Mouse (Mus musculus): ENCODE results near the gene Ssx2ip. TPM values are rescaled to one million over a fixed set of nuclear protein-coding genes. Genes with fewer than 3 reads are reported as not detected.

The Ssx2ip gene
- polyA plus RNA-seq (2012; rRNA removed), result 17.2 and 22.1 TPM in 2 replicates

DNA sequence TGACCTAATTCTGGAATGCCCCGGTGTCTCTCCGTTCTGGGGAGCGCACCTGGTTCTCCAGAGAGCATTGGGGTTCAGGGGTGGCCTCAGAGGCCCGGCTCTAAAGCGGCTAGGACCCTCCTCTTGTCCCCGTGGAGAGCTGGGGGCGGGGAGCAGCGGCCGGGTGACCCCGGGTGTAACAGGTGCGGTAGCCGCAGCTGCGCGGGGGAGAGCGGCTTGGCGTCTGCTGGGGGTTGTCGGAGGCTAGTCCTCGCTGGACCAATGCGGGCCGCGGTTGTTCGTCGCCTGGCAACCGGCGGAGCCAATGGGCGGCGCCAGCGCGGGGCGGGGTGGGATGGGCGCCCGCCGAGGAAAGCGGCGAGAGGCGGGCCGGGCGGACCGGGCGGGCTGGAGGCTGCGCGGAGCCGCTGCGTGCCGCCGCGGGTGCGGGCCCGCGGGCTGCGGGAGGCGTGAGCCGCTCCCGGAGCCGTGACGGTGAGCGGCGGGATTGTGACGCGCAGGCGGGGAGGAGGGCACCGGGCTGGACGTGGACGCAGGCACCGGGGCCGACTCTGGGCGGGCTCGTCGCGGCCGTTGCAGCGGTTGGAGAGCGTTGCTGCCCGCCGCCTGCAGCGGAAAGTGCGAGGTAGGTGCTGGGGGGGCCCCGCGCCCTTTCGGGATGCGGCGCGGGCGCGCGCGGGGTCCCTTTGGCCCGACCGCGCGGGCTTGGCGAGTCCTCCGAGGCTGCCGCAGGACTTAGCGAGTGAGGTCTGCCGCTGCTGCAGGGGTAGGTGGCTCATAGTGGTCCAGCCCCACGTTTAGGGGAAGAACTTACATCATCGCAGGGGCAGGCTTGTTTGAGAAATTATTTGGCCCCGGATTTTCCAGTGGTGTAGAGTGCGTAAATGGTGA, at the start of gene Ssx2ip:
Gene Ssx2ip (plus strand): TSS at position 332 of the 891 bp plus-strand sequence.

GRCm38 (mm10) chr3:146449745-146450250, 45.4 kb downstream of the Ssx2ip start, which contains the start of gene Ctbs:
Ctbs (plus strand) TSS chr3:146449795.

Other genes starting within 250 kb of the Ssx2ip start
- 0.32 and 1.4 TPM in 2 replicates for gene Lpar3, start 183.7 kb upstream of the Ssx2ip start, polyA plus RNA-seq (2012; rRNA removed)
- 2.1 and 4.1 TPM in 2 replicates for gene Ctbs, start 45.2 kb downstream of the Ssx2ip start, polyA plus RNA-seq (2012; rRNA removed)
- 9.0 and 11.3 TPM in 2 replicates for gene Spata1, start 95.1 kb downstream of the Ssx2ip start, polyA plus RNA-seq (2012; rRNA removed)
- gene Gng5, start 95.2 kb downstream of the Ssx2ip start, polyA plus RNA-seq (2012; rRNA removed), result 203 and 429 TPM in 2 replicates
- 55.2 and 63.2 TPM in 2 replicates for gene Rpf1, start 116.8 kb downstream of the Ssx2ip start, polyA plus RNA-seq (2012; rRNA removed)
- 0.16 TPM in 1 of 2 replicates, not detected in the other for gene Uox, start 165.8 kb downstream of the Ssx2ip start, polyA plus RNA-seq (2012; rRNA removed)
- 0.05 TPM in 1 of 2 replicates, not detected in the other for gene Dnase2b, start 211.0 kb downstream of the Ssx2ip start, polyA plus RNA-seq (2012; rRNA removed)
- gene 4930503B20Rik, start 246.7 kb downstream of the Ssx2ip start, polyA plus RNA-seq (2012; rRNA removed), result 0.12 TPM in 1 of 2 replicates, not detected in the other

Data from central nervous system, embryonic 11.5 days (tissue).